Mouse (Mus musculus) intestine, postnatal 0 days (tissue): ENCODE measurements around the gene Optc. TPM values are rescaled to one million over a fixed set of nuclear protein-coding genes. Genes with fewer than 3 reads are reported as not detected.
A peak's percentile ranks its signal among the peaks of the same experiment; 100 is the strongest.

Experiments used
- ATAC-seq: fragments of 200-750 bp; cut with Nextera tagmentation; 2 replicates; pipeline ENCODE4 v1.8.0; 2017; ENCODE audit warnings: mild to moderate bottlenecking, moderate TSS enrichment, moderate library complexity
- H3K27ac ChIP-seq: fragments of 300-500 bp; sonication (generic); 2 replicates; pipeline ENCODE4 v1.5.1; 2014; ENCODE audit warnings: mild to moderate bottlenecking, low read depth, low read length, moderate library complexity
- H3K27me3 ChIP-seq: fragments of 300-500 bp; sonication (generic); replicated peaks from 2 replicates; pipeline ENCODE4 v1.6.1; 2014; ENCODE audit warnings: low read length, mixed read lengths; ENCODE audit not compliant: control insufficient read depth, insufficient read depth
- H3K36me3 ChIP-seq: fragments of 300-500 bp; sonication (generic); 2 replicates; pipeline ENCODE4 v1.6.1; 2014; ENCODE audit warnings: mild to moderate bottlenecking, moderate library complexity; ENCODE audit not compliant: control insufficient read depth, insufficient read depth
- H3K4me1 ChIP-seq: fragments of 300-500 bp; sonication (generic); replicated peaks from 2 replicates; pipeline ENCODE4 v1.6.1; 2014; ENCODE audit warnings: antibody characterized with exemption, low read length, mixed read lengths; ENCODE audit not compliant: control insufficient read depth, insufficient read depth
- H3K4me2 ChIP-seq: fragments of 300-500 bp; sonication (generic); replicated peaks from 2 replicates; pipeline ENCODE4 v1.6.1; 2014; ENCODE audit warnings: low read depth, mild to moderate bottlenecking, moderate library complexity
- H3K4me3 ChIP-seq: fragments of 300-500 bp; sonication (generic); 2 replicates; pipeline ENCODE4 v1.5.1; 2014; ENCODE audit warnings: low read depth, low read length
- H3K9ac ChIP-seq: fragments of 300-500 bp; sonication (generic); 2 replicates; pipeline ENCODE4 v1.6.1; 2014; ENCODE audit warnings: mild to moderate bottlenecking, low read depth, low read length
- H3K9me3 ChIP-seq: fragments of 300-500 bp; sonication (generic); 2 replicates; pipeline ENCODE4 v1.6.1; 2016; ENCODE audit warnings: mixed run types; ENCODE audit not compliant: control insufficient read depth
- CTCF ChIP-seq: sonication (generic); IDR thresholded peaks from 2 replicates; pipeline ENCODE4 v1.5.1; 2016; ENCODE audit warnings: low read depth, mild to moderate bottlenecking, control low read depth, antibody characterized with exemption, moderate library complexity
- WGBS: fragments of 180-500 bp; shearing (Covaris S2); extraction: QIAGEN DNeasy Blood & Tissue Kit; methylation state at CpG from one replicate; pipeline ENCODE4 v1.1.7; 2014; 5-methylcytosine and 5-hydroxymethylcytosine counted together
- polyA plus RNA-seq: library from polyadenylated mRNA; unstranded; fragments of >200 nt; fragmentation: Nextera tagmentation; extraction: Ambion mirVana; gene quantifications from 2 replicates; pipeline ENCODE4 v1.2.1, GENCODE M21; 2015

The Optc gene
- polyA plus RNA-seq, 1 experiment from 2014 or later = 0.94 TPM

GRCm38 (mm10) chr1:133941904-133942303, 34.1 kb upstream of the Optc start:
- 79% methylated on average over 3 of the region's 3 CpGs for WGBS
- no peak for TF ChIP-seq CTCF
- H3K27ac ChIP-seq = no peak overlapping the region
- H3K4me1 ChIP-seq = no peaks in the 10 kb centered on the region
- ATAC-seq = no peak
- no peaks in the 10 kb centered on the region for H3K9me3 ChIP-seq
- H3K4me2 ChIP-seq = no peak overlapping the region
- H3K4me3 ChIP-seq = no peak overlapping the region
- no peak overlapping the region for H3K9ac ChIP-seq
- no peaks in the 10 kb centered on the region for H3K36me3 ChIP-seq
- H3K27me3 ChIP-seq = no peaks in the 10 kb centered on the region

- Histone ChIP-seq H3K27ac (no peak overlapping the region), H3K27me3 (no peaks in the 10 kb centered on the region), H3K9me3 (no peaks in the 10 kb centered on the region), H3K9ac (no peak overlapping the region), H3K36me3 (no peaks in the 10 kb centered on the region), H3K4me2 (no peak overlapping the region), H3K4me1 (no peaks in the 10 kb centered on the region), H3K4me3 (no peak overlapping the region)
- TF ChIP-seq CTCF = no peak
- no peak for ATAC-seq
- 65% methylated on average over 11 of the region's 11 CpGs for whole genome bisulfite sequencing
These were observed 33.5 kb upstream of the Optc start for GRCm38 (mm10) chr1:133941158-133941860.

- 86% methylated on average over 3 of the region's 3 CpGs for WGBS
- no peaks in the 10 kb centered on the region for H3K4me1 ChIP-seq
- H3K9me3 ChIP-seq = no peaks in the 10 kb centered on the region
- no peaks in the 10 kb centered on the region for H3K27me3 ChIP-seq
- TF ChIP-seq CTCF = no peak
- H3K9ac ChIP-seq = no peak overlapping the region
- no peaks in the 10 kb centered on the region for H3K36me3 ChIP-seq
- H3K4me2 ChIP-seq = no peak overlapping the region
- H3K4me3 ChIP-seq = no peak overlapping the region
- no peak overlapping the region for H3K27ac ChIP-seq
- ATAC-seq = no peak
These were observed 32.8 kb upstream of the Optc start for GRCm38 (mm10) chr1:133940481-133941092.

- no peak overlapping the region for H3K4me3 ChIP-seq
- no peaks in the 10 kb centered on the region for H3K27me3 ChIP-seq
- TF ChIP-seq CTCF = no peak
- H3K9ac ChIP-seq = no peak overlapping the region
- no peak for ATAC-seq
- no peaks in the 10 kb centered on the region for H3K9me3 ChIP-seq
- no peaks in the 10 kb centered on the region for H3K36me3 ChIP-seq
- no peaks in the 10 kb centered on the region for H3K4me1 ChIP-seq
- 80% methylated on average over 8 of the region's 8 CpGs for WGBS
- H3K27ac ChIP-seq = no peak overlapping the region
- no peak overlapping the region for H3K4me2 ChIP-seq
These were observed 31.9 kb upstream of the Optc start for GRCm38 (mm10) chr1:133939708-133940107.

- Histone ChIP-seq H3K27ac (no peak overlapping the region), H3K9me3 (no peaks in the 10 kb centered on the region), H3K4me3 (no peak overlapping the region), H3K27me3 (no peaks in the 10 kb centered on the region; the same call in 1 of the 2 replicates), H3K36me3 (no peaks in the 10 kb centered on the region), H3K4me2 (no peak overlapping the region), H3K4me1 (no peaks in the 10 kb centered on the region), H3K9ac (no peak overlapping the region)
- no peak for ATAC-seq
- TF ChIP-seq CTCF = peak; percentile 48
- WGBS = 95% methylated on average over 3 of the region's 3 CpGs
These were observed 28.4 kb upstream of the Optc start for GRCm38 (mm10) chr1:133936169-133936568.

- H3K27ac ChIP-seq = no peak overlapping the region
- ATAC-seq = no peak
- no peak overlapping the region for H3K4me2 ChIP-seq
- no peak for TF ChIP-seq CTCF
- no peak overlapping the region for H3K4me3 ChIP-seq
- H3K9ac ChIP-seq = no peak overlapping the region
- no peaks in the 10 kb centered on the region for H3K9me3 ChIP-seq
- 80% methylated on average over 10 of the region's 10 CpGs for WGBS
- no peaks in the 10 kb centered on the region; the same call in 1 of the 2 replicates for H3K27me3 ChIP-seq
- no peaks in the 10 kb centered on the region for H3K36me3 ChIP-seq
- H3K4me1 ChIP-seq = no peaks in the 10 kb centered on the region
These were observed 26.7 kb upstream of the Optc start for GRCm38 (mm10) chr1:133934354-133934963.
